Mouse (Mus musculus): ENCODE results near the gene Adipoq. TPM values are rescaled to one million over a fixed set of nuclear protein-coding genes. Genes with fewer than 3 reads are reported as not detected.

Adipoq gene
- polyA plus RNA-seq, 1 experiment from 2014 or later: not detected

DNA sequence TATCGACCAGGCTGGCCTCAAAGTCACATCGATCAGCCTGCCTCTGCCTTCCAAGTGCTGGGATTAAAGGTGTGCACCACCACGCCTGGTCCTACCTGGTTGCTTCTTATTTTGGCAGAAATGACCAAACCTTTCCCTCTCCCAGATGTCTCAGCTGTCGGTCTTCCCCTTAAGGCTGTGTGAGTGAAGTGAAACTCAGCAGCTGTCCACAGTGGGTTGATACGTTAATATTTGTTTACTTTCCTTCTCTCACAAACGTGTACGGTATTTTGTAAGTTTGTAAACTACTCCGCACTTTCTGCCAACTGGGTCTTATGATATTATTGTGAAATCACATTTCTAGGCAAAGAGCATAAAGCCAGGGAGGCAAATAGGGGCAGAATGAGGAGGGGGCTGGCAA is 3.1 kb downstream of the Adipoq start:
- no peak overlapping the region for H3K4me3 ChIP-seq (ENCODE audit: low read depth, low read length)
- H3K27me3 ChIP-seq (ENCODE audit: control insufficient read depth, insufficient read depth, low read length): no peaks in the 10 kb centered on the region
- no peak for ATAC-seq (ENCODE audit: low read depth)
- no peaks in the 10 kb centered on the region for H3K36me3 ChIP-seq (ENCODE audit: control insufficient read depth, insufficient read depth, low read length)
- H3K27ac ChIP-seq (ENCODE audit: low read depth, low read length): no peak overlapping the region
- no peaks in the 10 kb centered on the region for H3K4me1 ChIP-seq (ENCODE audit: control insufficient read depth, insufficient read depth, low read length)
- 87% methylated on average over 8 of the region's 8 CpGs for WGBS
- H3K9ac ChIP-seq (replicated peaks; ENCODE audit: low read depth, low read length): no peak overlapping the region
- no peak overlapping the region for H3K4me2 ChIP-seq (ENCODE audit: low read depth, low read length)
- no peaks in the 10 kb centered on the region for H3K9me3 ChIP-seq (ENCODE audit: control insufficient read depth, low read length)

DNA sequence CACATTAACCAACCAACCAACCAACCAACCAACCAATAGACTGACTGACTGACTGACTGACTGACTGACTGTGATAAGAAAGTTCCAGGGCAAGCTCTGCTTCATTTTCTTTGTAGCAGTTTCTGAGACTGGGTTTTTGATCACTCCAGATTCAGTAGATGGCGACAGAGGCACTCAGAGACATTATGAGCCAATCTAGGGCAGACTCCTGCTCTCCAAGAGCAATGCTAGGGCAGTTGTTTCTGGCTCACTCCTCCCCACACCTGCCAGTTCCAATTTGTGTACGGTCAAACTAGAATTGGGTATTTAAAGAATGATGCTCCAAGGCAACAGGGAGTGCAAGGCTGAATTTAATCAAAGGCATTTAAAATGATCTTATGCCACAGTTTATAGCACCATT is 5.1 kb downstream of the Adipoq start:
- Histone ChIP-seq H3K27ac (ENCODE audit: low read depth, low read length) (no peak overlapping the region), H3K9ac (replicated peaks; ENCODE audit: low read depth, low read length) (no peak overlapping the region), H3K4me3 (ENCODE audit: low read depth, low read length) (no peak overlapping the region), H3K4me1 (ENCODE audit: control insufficient read depth, insufficient read depth, low read length) (no peaks in the 10 kb centered on the region), H3K4me2 (ENCODE audit: low read depth, low read length) (no peak overlapping the region), H3K27me3 (ENCODE audit: control insufficient read depth, insufficient read depth, low read length) (no peaks in the 10 kb centered on the region), H3K9me3 (ENCODE audit: control insufficient read depth, low read length) (no peaks in the 10 kb centered on the region), H3K36me3 (ENCODE audit: control insufficient read depth, insufficient read depth, low read length) (no peaks in the 10 kb centered on the region)
- ATAC-seq (ENCODE audit: low read depth): no peak
- WGBS: 28% methylated on average over 2 of the region's 2 CpGs

DNA sequence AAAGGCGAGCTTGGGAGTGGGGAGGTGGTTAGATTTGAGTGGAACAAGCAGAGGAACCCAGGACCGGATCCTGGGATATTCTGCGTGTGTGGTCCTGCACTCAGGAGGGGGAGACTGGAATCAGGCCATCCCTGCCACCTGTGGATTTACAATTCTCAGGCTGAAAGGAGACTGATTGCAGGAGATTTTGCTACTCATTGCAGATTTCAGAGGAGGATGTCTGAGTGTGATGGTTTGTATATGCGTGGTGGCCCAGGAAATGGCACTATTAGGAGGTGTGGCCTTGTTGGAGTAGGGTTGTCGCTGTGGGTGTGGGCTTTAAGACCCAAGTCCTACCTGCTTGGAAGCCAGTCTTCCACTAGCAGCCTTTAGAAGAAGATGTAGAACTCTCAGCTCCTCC is 7.9 kb downstream of the Adipoq start:
- 71% methylated on average over 5 of the region's 5 CpGs for WGBS
- no peak for ATAC-seq (ENCODE audit: low read depth)

DNA sequence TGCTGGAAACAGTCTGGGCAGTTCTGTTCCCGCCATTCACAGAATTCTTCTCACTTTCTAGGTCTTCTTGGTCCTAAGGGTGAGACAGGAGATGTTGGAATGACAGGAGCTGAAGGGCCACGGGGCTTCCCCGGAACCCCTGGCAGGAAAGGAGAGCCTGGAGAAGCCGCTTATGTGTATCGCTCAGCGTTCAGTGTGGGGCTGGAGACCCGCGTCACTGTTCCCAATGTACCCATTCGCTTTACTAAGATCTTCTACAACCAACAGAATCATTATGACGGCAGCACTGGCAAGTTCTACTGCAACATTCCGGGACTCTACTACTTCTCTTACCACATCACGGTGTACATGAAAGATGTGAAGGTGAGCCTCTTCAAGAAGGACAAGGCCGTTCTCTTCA is 10.7 kb downstream of the Adipoq start:
- WGBS: 96% methylated on average over 13 of the region's 13 CpGs
- no peaks in the 10 kb centered on the region for H3K4me1 ChIP-seq (ENCODE audit: control insufficient read depth, insufficient read depth, low read length)
- ATAC-seq (ENCODE audit: low read depth): no peak
- H3K27ac ChIP-seq (ENCODE audit: low read depth, low read length): no peak overlapping the region
- H3K4me2 ChIP-seq (ENCODE audit: low read depth, low read length): no peak overlapping the region
- H3K4me3 ChIP-seq (ENCODE audit: low read depth, low read length): no peak overlapping the region
- H3K9me3 ChIP-seq (ENCODE audit: control insufficient read depth, low read length): no peaks in the 10 kb centered on the region
- no peaks in the 10 kb centered on the region for H3K27me3 ChIP-seq (ENCODE audit: control insufficient read depth, insufficient read depth, low read length)
- no peaks in the 10 kb centered on the region for H3K36me3 ChIP-seq (ENCODE audit: control insufficient read depth, insufficient read depth, low read length)
- H3K9ac ChIP-seq (replicated peaks; ENCODE audit: low read depth, low read length): no peak overlapping the region

More for the DNA sequence above, 7.9 kb downstream of the Adipoq start:
- no peak overlapping the region for H3K9ac ChIP-seq (replicated peaks; ENCODE audit: low read depth, low read length)
- no peaks in the 10 kb centered on the region for H3K9me3 ChIP-seq (ENCODE audit: control insufficient read depth, low read length)
- no peaks in the 10 kb centered on the region for H3K4me1 ChIP-seq (ENCODE audit: control insufficient read depth, insufficient read depth, low read length)
- no peak overlapping the region for H3K27ac ChIP-seq (ENCODE audit: low read depth, low read length)
- no peaks in the 10 kb centered on the region for H3K36me3 ChIP-seq (ENCODE audit: control insufficient read depth, insufficient read depth, low read length)
- H3K4me3 ChIP-seq (ENCODE audit: low read depth, low read length): no peak overlapping the region
- H3K27me3 ChIP-seq (ENCODE audit: control insufficient read depth, insufficient read depth, low read length): no peaks in the 10 kb centered on the region
- no peak overlapping the region for H3K4me2 ChIP-seq (ENCODE audit: low read depth, low read length)

DNA sequence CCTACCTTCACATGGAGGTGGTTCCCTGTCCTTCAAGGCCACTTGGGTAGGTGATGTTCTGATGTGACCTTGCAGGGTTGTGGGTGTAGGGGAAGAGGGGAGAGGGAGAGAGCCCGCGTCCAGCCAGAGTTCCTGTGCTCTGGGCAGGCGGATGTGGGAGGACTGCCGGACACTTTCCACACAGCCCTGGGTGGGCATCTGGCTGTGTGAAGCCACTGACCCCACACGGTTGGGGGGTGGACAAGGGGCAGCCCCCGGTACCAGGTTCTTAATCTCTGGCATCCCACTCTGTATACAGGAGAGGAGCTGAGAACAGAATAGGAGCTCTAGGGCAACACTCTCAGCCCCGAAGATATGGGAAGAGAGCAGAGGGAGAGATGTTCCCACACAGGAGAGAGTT is 12.0 kb downstream of the Adipoq start:
- Histone ChIP-seq H3K9me3 (ENCODE audit: control insufficient read depth, low read length) (no peaks in the 10 kb centered on the region), H3K4me1 (ENCODE audit: control insufficient read depth, insufficient read depth, low read length) (no peaks in the 10 kb centered on the region), H3K4me2 (ENCODE audit: low read depth, low read length) (no peak overlapping the region), H3K27me3 (ENCODE audit: control insufficient read depth, insufficient read depth, low read length) (no peaks in the 10 kb centered on the region), H3K4me3 (ENCODE audit: low read depth, low read length) (no peak overlapping the region), H3K9ac (replicated peaks; ENCODE audit: low read depth, low read length) (no peak overlapping the region), H3K36me3 (ENCODE audit: control insufficient read depth, insufficient read depth, low read length) (no peaks in the 10 kb centered on the region), H3K27ac (ENCODE audit: low read depth, low read length) (no peak overlapping the region)
- WGBS: 91% methylated on average over 7 of the region's 7 CpGs
- no peak for ATAC-seq (ENCODE audit: low read depth)

DNA sequence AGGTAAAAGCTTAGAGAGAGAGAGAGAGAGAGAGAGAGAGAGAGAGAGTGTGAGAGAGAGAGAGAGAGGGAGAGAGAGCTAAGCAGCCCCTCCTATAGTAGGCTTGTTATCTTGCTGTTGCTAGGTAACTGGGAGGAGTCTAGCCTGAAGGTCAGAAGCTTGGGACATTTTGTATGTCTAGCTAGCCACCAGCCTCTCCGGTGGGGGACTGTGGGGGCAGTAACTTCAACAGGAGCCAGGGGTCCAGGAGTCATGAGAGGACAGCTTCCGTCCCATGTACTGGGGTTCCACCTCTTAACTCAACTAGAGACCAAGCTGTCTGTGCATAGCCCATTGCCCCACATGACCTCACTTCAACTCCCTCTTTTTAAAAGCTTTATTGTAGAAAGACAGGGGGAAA is 12.6 kb downstream of the Adipoq start:
- WGBS: 75% methylated on average over 2 of the region's 2 CpGs
- no peak overlapping the region for H3K4me3 ChIP-seq (ENCODE audit: low read depth, low read length)
- no peaks in the 10 kb centered on the region for H3K36me3 ChIP-seq (ENCODE audit: control insufficient read depth, insufficient read depth, low read length)
- no peak overlapping the region for H3K27ac ChIP-seq (ENCODE audit: low read depth, low read length)
- H3K9ac ChIP-seq (replicated peaks; ENCODE audit: low read depth, low read length): no peak overlapping the region
- no peak for ATAC-seq (ENCODE audit: low read depth)
- H3K4me1 ChIP-seq (ENCODE audit: control insufficient read depth, insufficient read depth, low read length): no peaks in the 10 kb centered on the region
- H3K4me2 ChIP-seq (ENCODE audit: low read depth, low read length): no peak overlapping the region
- H3K9me3 ChIP-seq (ENCODE audit: control insufficient read depth, low read length): no peaks in the 10 kb centered on the region
- H3K27me3 ChIP-seq (ENCODE audit: control insufficient read depth, insufficient read depth, low read length): no peaks in the 10 kb centered on the region

DNA sequence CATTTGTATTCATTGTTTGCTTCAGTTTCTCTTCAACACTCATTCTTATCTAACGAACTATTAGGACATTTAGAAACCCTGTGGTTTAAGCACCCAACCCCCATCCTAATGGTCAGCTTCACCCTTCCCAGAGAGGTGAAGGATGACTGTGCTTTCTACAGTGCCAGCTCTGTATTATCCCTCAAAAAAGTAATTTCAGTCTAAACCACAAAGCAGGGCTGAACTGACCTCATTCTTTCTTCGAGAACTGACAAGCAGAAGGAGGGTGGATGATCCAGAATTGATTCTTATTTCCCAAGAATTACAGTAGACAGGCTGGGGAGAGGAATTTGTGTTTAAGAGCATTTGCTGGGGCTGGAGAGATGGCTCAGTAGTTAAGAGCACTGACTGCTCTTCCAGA is 13.4 kb downstream of the Adipoq start:
- no peak overlapping the region for H3K27ac ChIP-seq (ENCODE audit: low read depth, low read length)

DNA sequence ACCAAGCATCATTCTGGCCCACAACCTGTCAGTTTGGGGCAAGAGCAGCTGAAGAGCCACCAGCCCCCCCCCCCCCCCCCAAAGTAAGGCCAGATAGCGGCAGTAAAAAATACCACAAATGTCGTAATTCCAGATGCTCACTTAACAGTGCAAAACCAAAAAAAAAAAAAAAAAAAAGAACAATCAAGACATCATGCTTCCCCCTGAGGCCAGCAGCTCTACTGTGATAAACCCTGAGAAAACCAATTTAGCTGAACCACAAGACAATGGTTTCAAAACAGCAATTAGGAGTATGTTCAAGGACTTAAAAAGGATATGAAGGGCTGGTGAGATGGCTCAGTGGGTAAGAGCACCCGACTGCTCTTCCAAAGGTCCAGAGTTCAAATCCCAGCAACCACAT is 15.8 kb downstream of the Adipoq start:
- H3K27ac ChIP-seq (ENCODE audit: low read depth, low read length): no peak overlapping the region
- ATAC-seq (ENCODE audit: low read depth): no peak
- no peaks in the 10 kb centered on the region for H3K27me3 ChIP-seq (ENCODE audit: control insufficient read depth, insufficient read depth, low read length)
- no peak overlapping the region for H3K4me3 ChIP-seq (ENCODE audit: low read depth, low read length)
- H3K4me2 ChIP-seq (ENCODE audit: low read depth, low read length): no peak overlapping the region
- no peaks in the 10 kb centered on the region for H3K4me1 ChIP-seq (ENCODE audit: control insufficient read depth, insufficient read depth, low read length)
- H3K9ac ChIP-seq (replicated peaks; ENCODE audit: low read depth, low read length): no peak overlapping the region
- 82% methylated on average over 3 of the region's 3 CpGs for WGBS
- no peaks in the 10 kb centered on the region for H3K36me3 ChIP-seq (ENCODE audit: control insufficient read depth, insufficient read depth, low read length)
- H3K9me3 ChIP-seq (ENCODE audit: control insufficient read depth, low read length): no peaks in the 10 kb centered on the region

More for the DNA sequence above, 13.4 kb downstream of the Adipoq start:
- no peaks in the 10 kb centered on the region for H3K4me1 ChIP-seq (ENCODE audit: control insufficient read depth, insufficient read depth, low read length)
- no peak for ATAC-seq (ENCODE audit: low read depth)
- H3K4me3 ChIP-seq (ENCODE audit: low read depth, low read length): no peak overlapping the region
- 78% methylated on average over 2 of the region's 2 CpGs for WGBS
- H3K36me3 ChIP-seq (ENCODE audit: control insufficient read depth, insufficient read depth, low read length): no peaks in the 10 kb centered on the region
- no peak overlapping the region for H3K9ac ChIP-seq (replicated peaks; ENCODE audit: low read depth, low read length)
- no peaks in the 10 kb centered on the region for H3K9me3 ChIP-seq (ENCODE audit: control insufficient read depth, low read length)
- H3K27me3 ChIP-seq (ENCODE audit: control insufficient read depth, insufficient read depth, low read length): no peaks in the 10 kb centered on the region
- H3K4me2 ChIP-seq (ENCODE audit: low read depth, low read length): no peak overlapping the region

DNA sequence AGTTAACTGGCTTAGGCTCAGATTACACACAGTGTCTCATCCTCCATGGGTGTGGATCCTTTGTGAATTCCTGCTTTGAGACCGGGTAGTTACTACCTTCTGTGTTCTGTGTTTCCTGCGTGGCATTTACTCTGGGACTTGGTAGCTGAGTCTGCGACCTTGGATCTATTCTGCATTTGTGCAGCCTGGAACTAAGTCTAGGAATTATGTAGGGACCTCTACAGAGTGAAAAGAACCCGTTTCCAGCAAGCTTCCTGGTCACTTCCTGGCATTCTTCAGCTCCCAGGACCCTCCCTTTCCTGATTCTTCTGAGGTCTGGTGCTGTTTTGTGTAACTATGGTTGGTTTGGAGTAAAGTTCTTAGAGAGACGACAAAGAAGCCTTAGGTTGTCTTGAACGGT is 18.1 kb downstream of the Adipoq start:
- 78% methylated on average over 6 of the region's 6 CpGs for WGBS
- Histone ChIP-seq H3K36me3 (ENCODE audit: control insufficient read depth, insufficient read depth, low read length) (no peaks in the 10 kb centered on the region), H3K27ac (ENCODE audit: low read depth, low read length) (no peak overlapping the region), H3K27me3 (ENCODE audit: control insufficient read depth, insufficient read depth, low read length) (no peaks in the 10 kb centered on the region), H3K9ac (replicated peaks; ENCODE audit: low read depth, low read length) (no peak overlapping the region), H3K9me3 (ENCODE audit: control insufficient read depth, low read length) (no peaks in the 10 kb centered on the region), H3K4me2 (ENCODE audit: low read depth, low read length) (no peak overlapping the region), H3K4me3 (ENCODE audit: low read depth, low read length) (no peak overlapping the region), H3K4me1 (ENCODE audit: control insufficient read depth, insufficient read depth, low read length) (no peaks in the 10 kb centered on the region)
- no peak for ATAC-seq (ENCODE audit: low read depth)

DNA sequence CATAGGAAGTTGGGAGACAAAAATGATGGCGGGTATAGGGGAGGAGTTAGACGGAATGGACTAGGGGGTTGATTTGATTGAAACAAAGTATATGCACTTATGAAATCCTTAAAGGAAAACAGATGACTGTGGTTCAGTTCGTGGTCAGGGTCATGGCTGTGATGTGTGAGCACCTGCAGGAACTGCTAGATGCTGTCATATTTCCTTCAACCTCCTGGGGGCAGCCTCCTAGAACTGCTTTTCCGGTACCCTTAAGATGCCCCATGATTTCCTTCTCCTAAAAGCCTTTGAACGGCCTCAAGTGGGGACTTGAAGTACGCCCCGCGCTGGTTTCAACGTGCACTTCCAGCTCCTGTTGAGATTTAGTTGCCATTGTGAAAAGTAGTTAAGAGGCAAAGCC is 19.1 kb downstream of the Adipoq start:
- no peaks in the 10 kb centered on the region for H3K27me3 ChIP-seq (ENCODE audit: control insufficient read depth, insufficient read depth, low read length)
- H3K9ac ChIP-seq (replicated peaks; ENCODE audit: low read depth, low read length): no peak overlapping the region
- H3K36me3 ChIP-seq (ENCODE audit: control insufficient read depth, insufficient read depth, low read length): no peaks in the 10 kb centered on the region
- no peaks in the 10 kb centered on the region for H3K9me3 ChIP-seq (ENCODE audit: control insufficient read depth, low read length)
- 69% methylated on average over 9 of the region's 9 CpGs for WGBS
- no peaks in the 10 kb centered on the region for H3K4me1 ChIP-seq (ENCODE audit: control insufficient read depth, insufficient read depth, low read length)
- no peak overlapping the region for H3K4me3 ChIP-seq (ENCODE audit: low read depth, low read length)
- no peak overlapping the region for H3K4me2 ChIP-seq (ENCODE audit: low read depth, low read length)
- ATAC-seq (ENCODE audit: low read depth): no peak
- H3K27ac ChIP-seq (ENCODE audit: low read depth, low read length): no peak overlapping the region
